In the genomic region with DNA sequence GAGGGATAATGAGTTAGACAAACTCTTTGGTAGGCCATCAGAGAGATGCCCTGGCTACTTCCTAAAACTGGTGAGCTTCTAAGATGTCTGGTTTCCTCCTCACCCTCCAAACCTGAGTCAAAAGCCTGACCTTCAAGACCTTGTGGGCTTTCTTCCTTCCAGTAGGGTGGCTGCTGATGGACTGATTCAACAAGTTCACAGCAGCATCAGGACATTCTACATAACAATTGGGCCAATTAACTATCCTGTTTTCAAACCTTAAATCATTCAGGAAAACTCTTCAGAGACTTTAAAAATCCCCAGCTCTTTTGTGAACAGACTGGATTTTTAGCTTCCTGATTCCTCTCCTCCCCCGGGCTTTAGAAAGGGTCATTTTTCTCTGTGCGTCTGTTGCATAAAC, we compare ENCODE assay signal across 26 mouse cellular contexts.
DNase-seq lines count a peak whose midpoint lies in the region; ATAC-seq and TF ChIP-seq lines count a peak whose summit lies in the region.
"Had no signal": no experiment of that assay in that cellular context is flagged by ENCODE, and none has a peak within 500 bp of the region (broad histone marks: within the 10 kb centered on the region; RNA-seq: fewer than 3 reads in every experiment).

No protein-coding gene starts in this region.

- H3K9ac ChIP-seq in ES-Bruce4 (ENCODE audit: low read depth, poor library complexity, severe bottlenecking) (no peak overlapping the region), ES-E14 (ENCODE audit: insufficient read depth, low read depth, low read length, poor library complexity, severe bottlenecking) (no peak overlapping the region)
- H3K9ac ChIP-seq in forebrain, embryonic 12.5 days, result no peak overlapping the region
- H3K9ac ChIP-seq: embryonic facial prominence, embryonic 13.5 days; embryonic facial prominence, embryonic 15.5 days; forebrain, embryonic 13.5 days; forebrain, embryonic 15.5 days; forebrain, postnatal 0 days had no signal

- TF ChIP-seq EP300 in ES-Bruce4 (IDR thresholded peaks at IDR 0.05; ENCODE audit: insufficient read depth, low read depth, low read length), result no peak

- H3K27ac ChIP-seq in ES-Bruce4 (ENCODE audit: insufficient read depth, low read length) (peak overlapping the region; percentile 89), ES-E14 (ENCODE audit: insufficient read depth, low read depth, low read length, poor library complexity, severe bottlenecking) (no peak overlapping the region; the same call in 1 of the 2 replicates)
- no peak overlapping the region for H3K27ac ChIP-seq in forebrain, embryonic 12.5 days
- H3K27ac ChIP-seq: embryonic facial prominence, embryonic 13.5 days; embryonic facial prominence, embryonic 15.5 days; forebrain, embryonic 10.5 days; forebrain, embryonic 13.5 days; forebrain, embryonic 15.5 days had no signal

- H3K9me3 ChIP-seq in ES-Bruce4 (replicated peaks; ENCODE audit: control insufficient read depth, insufficient read depth, low read length, poor library complexity, severe bottlenecking) (no peaks in the 10 kb centered on the region), ES-E14 (ENCODE audit: control insufficient read depth, insufficient read depth, low read depth, low read length) (no peaks in the 10 kb centered on the region)
- no peaks in the 10 kb centered on the region for H3K9me3 ChIP-seq in forebrain, embryonic 12.5 days
- H3K9me3 ChIP-seq: embryonic facial prominence, embryonic 13.5 days; embryonic facial prominence, embryonic 15.5 days; forebrain, embryonic 10.5 days; forebrain, embryonic 13.5 days; forebrain, embryonic 15.5 days had no signal

- H3K36me3 ChIP-seq in ES-Bruce4 (ENCODE audit: control insufficient read depth, insufficient read depth, low read length, poor library complexity, severe bottlenecking) (no peaks in the 10 kb centered on the region), ES-E14 (ENCODE audit: control insufficient read depth, insufficient read depth, low read length, poor library complexity, severe bottlenecking) (peaks cover 4% of the 10 kb centered on the region; the same call in 1 of the 2 replicates)
- H3K36me3 ChIP-seq in forebrain, embryonic 12.5 days (replicated peaks), result no peaks in the 10 kb centered on the region
- H3K36me3 ChIP-seq: embryonic facial prominence, embryonic 13.5 days; embryonic facial prominence, embryonic 15.5 days; forebrain, embryonic 10.5 days; forebrain, embryonic 15.5 days had no signal

- in situ Hi-C loops in ES-E14 (cut with MboI; ENCODE audit: low sequenced_read_pairs in 2 of 2, unreplicated experiment in 2 of 2), result no loop called here

- no peak overlapping the region for H3K4me2 ChIP-seq in forebrain, embryonic 12.5 days
- H3K4me2 ChIP-seq: embryonic facial prominence, embryonic 13.5 days; embryonic facial prominence, embryonic 15.5 days; forebrain, embryonic 13.5 days; forebrain, embryonic 15.5 days had no signal

- ATAC-seq in forebrain, embryonic 12.5 days (ENCODE audit: low FRiP score), result no peak
- ATAC-seq: activated CD4-positive, CD25-positive, alpha-beta regulatory T cell, adult 4 months; CD4-positive, CD25-positive, alpha-beta regulatory T cell, adult 4 months; forebrain, embryonic 13.5 days; forebrain, embryonic 15.5 days; forebrain, postnatal 0 days had no signal

- H3K4me1 ChIP-seq in ES-Bruce4 (ENCODE audit: control insufficient read depth, insufficient read depth, low read length), result peaks cover 1% of the 10 kb centered on the region
- peaks cover 2 to 8% of the 10 kb centered on the region in 2 experiments; a peak in 2 of 4 replicates for H3K4me1 ChIP-seq in ES-E14 (ENCODE audit: control insufficient read depth in 2 of 2, insufficient read depth in 2 of 2, low read length in 2 of 2, poor library complexity in 1 of 2)
- peaks cover 16% of the 10 kb centered on the region for H3K4me1 ChIP-seq in forebrain, embryonic 12.5 days
- H3K4me1 ChIP-seq: embryonic facial prominence, embryonic 15.5 days had no signal

- peak; percentile 44 for DNase-seq in ES-E14 (ENCODE audit: low read depth, low spot score)
- peak; percentile 28 for DNase-seq in WW6 (ENCODE audit: low read depth, low spot score)
- DNase-seq in adrenal gland, adult 8-10 months, result no peak
- DNase-seq in layer of hippocampus, adult 18-20 months (ENCODE audit: low spot score in 2 of 2), result no peak
- DNase-seq: adrenal gland, postnatal 10 days; adrenal gland, postnatal 25 days; B cell, adult 2 months; cerebellum, adult 11 months; cerebellum, adult 18-20 months; cerebellum, adult 8-10 months; cerebellum, adult 9-11 months; cerebellum, postnatal 14 days; cerebellum, postnatal 36 days; embryo, embryonic 11 days; forebrain, postnatal 0 days had no signal

- no peaks in the 10 kb centered on the region for H3K27me3 ChIP-seq in ES-Bruce4 (ENCODE audit: control insufficient read depth, insufficient read depth, low read length, poor library complexity, severe bottlenecking)
- H3K27me3 ChIP-seq in forebrain, embryonic 12.5 days, result peaks cover 48% of the 10 kb centered on the region
- H3K27me3 ChIP-seq: CH12.LX had no signal

- no peak for TF ChIP-seq POLR2A in ES-Bruce4 (IDR thresholded peaks at IDR 0.05; ENCODE audit: insufficient read depth, low read length)

- no peak overlapping the region for H3K4me3 ChIP-seq in ES-Bruce4 (ENCODE audit: low read depth, low read length)
- H3K4me3 ChIP-seq in ES-E14 (ENCODE audit: insufficient read depth in 1 of 2, low read depth in 1 of 2, low read length in 2 of 2, poor library complexity in 1 of 2, severe bottlenecking in 1 of 2), result no peak overlapping the region
- no peak overlapping the region for H3K4me3 ChIP-seq in forebrain, embryonic 12.5 days (replicated peaks)
- H3K4me3 ChIP-seq: embryonic facial prominence, embryonic 13.5 days; embryonic facial prominence, embryonic 15.5 days; erythroblast, embryonic 14.5 days; forebrain, embryonic 10.5 days; forebrain, embryonic 13.5 days; forebrain, embryonic 15.5 days had no signal

- TF ChIP-seq CTCF in ES-Bruce4 (IDR thresholded peaks at IDR 0.05; ENCODE audit: low read depth, low read length), result no peak

- WGBS in forebrain, embryonic 12.5 days, result 75% methylated on average over 2 of the region's 2 CpGs

TF ChIP-seq in ES-E14, 5 proteins besides CTCF, POLR2A, EP300 and RAD21:
- TF ChIP-seq CHD2 (IDR thresholded peaks at IDR 0.05; ENCODE audit: low read depth, low read length) (no peak), ZC3H11A (IDR thresholded peaks at IDR 0.05; ENCODE audit: borderline replicate concordance, low read depth, low read length) (no peak), ZNF384 (IDR thresholded peaks at IDR 0.05; ENCODE audit: low read depth, low read length) (no peak), HCFC1 (IDR thresholded peaks at IDR 0.05; ENCODE audit: borderline replicate concordance, insufficient read depth, low read length) (no peak), MAFK (IDR thresholded peaks at IDR 0.05; ENCODE audit: insufficient read depth, low read depth, low read length) (no peak)

Comparison
In these comparisons a context has a peak if more than half of its experiments do, and no peak if none do; other contexts are left out.
1. DNase-seq: peak in ES-E14 (single experiment) and WW6 (single experiment); none in adrenal gland, adult 8-10 months (single experiment) and layer of hippocampus, adult 18-20 months (0 of 2).